Comparison of ENCODE assay signal across 8 mouse cellular contexts in the genomic region with DNA sequence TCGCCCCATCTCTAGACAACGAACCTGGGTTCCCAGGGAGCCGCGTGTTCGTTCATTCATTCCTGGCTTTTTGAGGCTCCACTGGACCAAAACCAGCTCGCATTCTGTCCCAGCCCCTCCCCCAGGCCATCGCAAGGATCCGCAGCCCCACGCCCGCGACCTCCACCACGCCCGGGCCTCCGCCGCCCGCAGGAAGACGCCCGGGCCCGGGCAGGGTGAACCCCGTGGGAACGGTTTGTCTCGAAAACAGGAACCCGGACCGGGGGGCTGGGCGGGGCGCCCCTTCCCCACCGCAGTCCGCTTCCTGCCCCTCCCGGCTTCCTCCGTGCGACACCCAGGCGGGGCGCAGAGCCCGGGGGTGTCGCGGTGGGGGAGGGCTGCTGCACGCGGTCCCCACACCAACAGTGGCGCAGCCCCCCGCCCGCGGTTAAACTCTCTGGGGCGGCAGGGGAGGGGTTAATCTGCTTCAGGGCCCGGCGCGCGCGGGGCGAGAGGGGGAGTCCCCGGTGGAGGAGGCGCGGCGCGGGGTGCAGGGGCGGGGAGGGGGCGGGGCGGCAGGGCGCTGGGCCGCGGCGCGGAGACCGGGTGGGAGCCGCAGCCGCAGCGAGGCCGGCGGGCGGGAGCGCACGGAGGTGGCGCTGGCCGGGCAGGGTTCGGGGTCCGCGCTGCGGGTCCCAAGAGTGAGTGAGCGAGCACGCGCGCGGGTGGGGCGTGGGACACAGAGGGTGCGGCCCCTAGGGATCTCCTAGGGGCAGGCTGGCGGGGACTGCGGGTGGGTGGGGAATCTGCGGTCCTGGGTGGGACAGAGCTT. TPM values are rescaled to one million over a fixed set of nuclear protein-coding genes. Genes with fewer than 3 reads are reported as not detected.
DNase-seq lines count a peak whose midpoint lies in the region; ATAC-seq and TF ChIP-seq lines count a peak whose summit lies in the region.

A gene (plus strand): TSS at position 56 of the 811 bp plus-strand sequence.

- no peak for ATAC-seq in erythroid progenitor cell, adult 5-6 weeks (replicated peaks; ENCODE audit: low FRiP score, poor library complexity, severe bottlenecking)

- no peak for TF ChIP-seq RAD21 in MEL (IDR thresholded peaks at IDR 0.05; ENCODE audit: low read depth, low read length)

- H3K27me3 ChIP-seq in MEL (ENCODE audit: control insufficient read depth in 1 of 2, insufficient read depth in 2 of 2, low read length in 2 of 2), result no peaks in the 10 kb centered on the region

- peak; percentile 96 for DNase-seq in CD4-positive helper T cell, adult 2 months (ENCODE audit: low read depth, low spot score)
- DNase-seq in MEL (ENCODE audit: low read depth, low spot score), result peak; percentile 72
- peak; percentile 79 for DNase-seq in heart, postnatal 25 days (ENCODE audit: low spot score)
- DNase-seq in large intestine, adult 2 months (ENCODE audit: low read depth, low spot score), result no peak
- DNase-seq in lung, postnatal 10 days, result peak; percentile 82
- DNase-seq in retina, postnatal 1 day, result peak; percentile 78
- no peak for DNase-seq in frontal cortex, postnatal 25 days (ENCODE audit: low spot score in 2 of 2)

- peaks cover 0 to 4% of the 10 kb centered on the region in 2 experiments; a peak in 2 of 4 replicates for H3K36me3 ChIP-seq in MEL (ENCODE audit: control insufficient read depth in 1 of 2, insufficient read depth in 2 of 2, low read length in 2 of 2)

- peaks cover 0 to 22% of the 10 kb centered on the region in 2 experiments; a peak in 3 of 4 replicates for H3K4me1 ChIP-seq in MEL (ENCODE audit: control insufficient read depth in 1 of 2, insufficient read depth in 2 of 2, low read length in 2 of 2)

- peaks cover 2% of the 10 kb centered on the region; the same call in 1 of the 2 replicates for H3K79me2 ChIP-seq in MEL (ENCODE audit: control insufficient read depth, insufficient read depth, low read length, poor library complexity)

- WGBS in large intestine, adult 2 months, result 1% methylated on average over 83 of the region's 87 CpGs

- H3K4me3 ChIP-seq in MEL (ENCODE audit: control insufficient read depth in 1 of 2, insufficient read depth in 1 of 2, low read depth in 2 of 2, low read length in 2 of 2), result peak within 1 kb of the TSS; percentile 56 to 89

- peak within 1 kb of the TSS; percentile 75 for H3K9ac ChIP-seq in MEL (ENCODE audit: control insufficient read depth, low read depth, low read length, poor library complexity, severe bottlenecking)

- TF ChIP-seq POLR2A in MEL (IDR thresholded peaks at IDR 0.05; ENCODE audit: control insufficient read depth in 1 of 2, insufficient read depth in 1 of 2, low read depth in 1 of 2, low read length in 2 of 2, poor library complexity in 1 of 2), result 0 out of 4 replicates have a peak, but pooled peaks of 1 of the 2 experiments have one; percentile 30

- intact Hi-C loops in heart, postnatal 25 days (cut with DNase I), result loop anchor here (2.0 kb wide), 1 partner anchor 53 kb away; no protein-coding TSS in a partner anchor

- 0 out of 4 replicates have a peak, but pooled peaks of 1 of the 2 experiments have one; percentile 10 for TF ChIP-seq EP300 in MEL (IDR thresholded peaks at IDR 0.05; ENCODE audit: low read depth in 1 of 2, low read length in 2 of 2)

- H3K9me3 ChIP-seq in MEL (replicated peaks; ENCODE audit: insufficient read depth, low read length), result no peaks in the 10 kb centered on the region

- TF ChIP-seq CTCF in MEL (IDR thresholded peaks at IDR 0.05 in 2 of 3, conservative IDR thresholded peaks at IDR 0.05 in 1 of 3; ENCODE audit: control insufficient read depth in 1 of 3, insufficient read depth in 1 of 3, low read depth in 2 of 3, low read length in 3 of 3, poor library complexity in 1 of 3, severe bottlenecking in 1 of 3), result no peak

- peak within 1 kb of the TSS; percentile 67 for H3K27ac ChIP-seq in MEL (ENCODE audit: control insufficient read depth, low read depth, low read length)

TF ChIP-seq in MEL, 35 proteins besides CTCF, POLR2A, EP300 and RAD21:
- TF ChIP-seq ZMIZ1 (IDR thresholded peaks at IDR 0.05; ENCODE audit: low read depth, low read length), result no peak
- peak; percentile 72; the same call in 1 of the 2 replicates for TF ChIP-seq UBTF (IDR thresholded peaks at IDR 0.05; ENCODE audit: borderline replicate concordance, insufficient read depth, low read depth, low read length)
- TF ChIP-seq TAL1 (IDR thresholded peaks at IDR 0.05; ENCODE audit: low read length), result no peak
- peak; percentile 22; the same call in 1 of the 2 replicates for TF ChIP-seq SIN3A (IDR thresholded peaks at IDR 0.05; ENCODE audit: low read length)
- no peak for TF ChIP-seq CHD2 (IDR thresholded peaks at IDR 0.05; ENCODE audit: low read length)
- TF ChIP-seq TCF12 (IDR thresholded peaks at IDR 0.05; ENCODE audit: low read depth, low read length), result peak; percentile 22; the same call in 1 of the 2 replicates
- no peak for TF ChIP-seq TBP (IDR thresholded peaks at IDR 0.05; ENCODE audit: low read depth, low read length)
- TF ChIP-seq NRF1 (IDR thresholded peaks at IDR 0.05; ENCODE audit: insufficient read depth, low read depth, low read length, poor library complexity, severe bottlenecking), result 0 out of 2 replicates have a peak, but pooled peaks have one; percentile 3
- no peak for TF ChIP-seq USF1 (IDR thresholded peaks at IDR 0.05; ENCODE audit: low read depth, low read length)
- TF ChIP-seq USF2 (IDR thresholded peaks at IDR 0.05; ENCODE audit: borderline replicate concordance in 1 of 2, insufficient read depth in 1 of 2, low read depth in 1 of 2, low read length in 2 of 2), result no peak
- TF ChIP-seq MXI1 (IDR thresholded peaks at IDR 0.05; ENCODE audit: low read depth, low read length), result peak; percentile 32; the same call in 1 of the 2 replicates
- TF ChIP-seq NELFE (IDR thresholded peaks at IDR 0.05; ENCODE audit: low read depth, low read length), result peak; percentile 34; the same call in 1 of the 2 replicates
- peak; percentile 90 for TF ChIP-seq MAZ (IDR thresholded peaks at IDR 0.05; ENCODE audit: low read depth, low read length)

RNA-seq across cellular contexts. Expression of the gene that starts here (rescaled TPM):
- 176 TPM in 2 replicates for total RNA-seq in MEL (2012; rRNA removed)
- 100 to 1,000 TPM in 1 of 2 experiments, not detected in 1; 233 TPM for polyA plus RNA-seq in MEL (2012; ENCODE audit: insufficient read depth in 1 of 2, insufficient read length in 2 of 2, low read depth in 1 of 2, low replicate concordance in 2 of 2, missing spikeins in 1 of 2)
- 42.3 and 47.2 TPM in 2 replicates for total RNA-seq in erythroid progenitor cell, adult 5-6 weeks (2015; ENCODE audit: low replicate concordance)
- 29.9 and 37.7 TPM in 2 replicates for total RNA-seq in erythroid progenitor cell, adult 5-6 weeks (2017; ENCODE audit: low replicate concordance)
- total RNA-seq in heart, postnatal 25 days (2021), result 10 to 100 TPM; 43.2 to 55.2 TPM
- 41.0 and 41.9 TPM in 2 replicates for polyA plus RNA-seq in large intestine, adult 2 months (2012; rRNA removed)

Comparison
In these comparisons a context has a peak if more than half of its experiments do, and no peak if none do; other contexts are left out.
1. DNase-seq: peak in CD4-positive helper T cell, adult 2 months (single experiment), MEL (single experiment), heart, postnatal 25 days (single experiment), lung, postnatal 10 days (single experiment) and retina, postnatal 1 day (single experiment); none in large intestine, adult 2 months (single experiment) and frontal cortex, postnatal 25 days (0 of 2).